Mouse (Mus musculus) erythroblast, adult 5-6 weeks (primary cell): Measurements from ENCODE around the gene Morn5. TPM values are rescaled to one million over a fixed set of nuclear protein-coding genes. Genes with fewer than 3 reads are reported as not detected.

Source experiments
- ATAC-seq: replicated peaks from 2 replicates; pipeline ENCODE4 v1.8.0; 2016; ENCODE audit warnings: moderate number of reproducible peaks, mild to moderate bottlenecking, moderate TSS enrichment, inconsistent platforms; ENCODE audit not compliant: poor library complexity, low FRiP score, severe bottlenecking
- total RNA-seq, 2 experiments: library from RNA; stranded (forward) in 1 of 2; stranded (reverse) in 1 of 2; fragments of 150-400 nt in 1 of 2; fragments of 200-764, 138-1000 nt in 1 of 2; gene quantifications; 2 replicates each; pipeline versions ENCODE4 v1.2.3 to v1.2.4; 2015 to 2017; ENCODE audit warnings: low replicate concordance in 2 of 2

Morn5 gene
- total RNA-seq, 2 experiments from 2014 or later: not detected

DNA sequence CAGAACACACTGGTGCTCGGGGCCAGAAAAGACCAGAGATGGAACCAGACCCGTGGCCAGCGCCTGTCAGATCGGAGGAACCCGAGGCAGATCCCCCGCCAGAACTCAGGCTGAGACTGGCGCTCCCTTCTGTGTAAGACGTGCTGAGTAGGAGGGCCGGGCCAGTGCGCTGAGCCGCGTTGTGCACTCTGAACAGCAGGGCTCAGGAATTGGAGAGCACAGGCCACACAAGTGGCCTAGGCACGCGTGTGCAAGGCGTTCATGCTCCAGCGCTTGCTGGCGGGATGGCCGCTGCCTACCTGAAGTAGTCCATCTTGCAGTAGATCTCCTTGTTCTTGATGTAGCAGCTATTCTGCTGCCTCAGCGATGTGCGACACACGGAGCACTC, 53.3 kb downstream of the Morn5 start:
- ATAC-seq: no peak

DNA sequence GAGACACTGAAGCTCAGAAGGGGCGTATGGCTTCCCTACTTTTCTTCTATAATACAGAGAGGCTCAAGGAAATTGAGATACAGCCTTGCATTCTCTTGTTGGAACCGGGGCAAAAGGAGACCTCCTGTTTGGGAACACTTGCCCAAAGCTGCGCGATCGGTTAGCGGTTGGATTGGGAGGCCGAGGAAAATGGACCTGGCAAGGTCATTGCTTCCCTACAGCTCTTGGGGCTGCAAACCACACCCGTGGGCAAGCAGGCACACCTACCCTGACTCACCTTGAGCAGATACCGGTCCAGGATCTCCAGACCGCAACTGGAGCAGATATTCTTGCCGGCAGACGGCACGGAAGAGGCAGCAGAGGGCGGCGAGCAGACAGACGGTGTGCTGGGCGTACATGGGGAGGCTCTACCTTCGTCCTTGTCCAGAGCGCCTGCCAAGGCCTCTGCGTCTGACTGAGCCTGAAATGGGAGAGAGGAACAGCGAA, 53.9 kb downstream of the Morn5 start:
- ATAC-seq: no peak

DNA sequence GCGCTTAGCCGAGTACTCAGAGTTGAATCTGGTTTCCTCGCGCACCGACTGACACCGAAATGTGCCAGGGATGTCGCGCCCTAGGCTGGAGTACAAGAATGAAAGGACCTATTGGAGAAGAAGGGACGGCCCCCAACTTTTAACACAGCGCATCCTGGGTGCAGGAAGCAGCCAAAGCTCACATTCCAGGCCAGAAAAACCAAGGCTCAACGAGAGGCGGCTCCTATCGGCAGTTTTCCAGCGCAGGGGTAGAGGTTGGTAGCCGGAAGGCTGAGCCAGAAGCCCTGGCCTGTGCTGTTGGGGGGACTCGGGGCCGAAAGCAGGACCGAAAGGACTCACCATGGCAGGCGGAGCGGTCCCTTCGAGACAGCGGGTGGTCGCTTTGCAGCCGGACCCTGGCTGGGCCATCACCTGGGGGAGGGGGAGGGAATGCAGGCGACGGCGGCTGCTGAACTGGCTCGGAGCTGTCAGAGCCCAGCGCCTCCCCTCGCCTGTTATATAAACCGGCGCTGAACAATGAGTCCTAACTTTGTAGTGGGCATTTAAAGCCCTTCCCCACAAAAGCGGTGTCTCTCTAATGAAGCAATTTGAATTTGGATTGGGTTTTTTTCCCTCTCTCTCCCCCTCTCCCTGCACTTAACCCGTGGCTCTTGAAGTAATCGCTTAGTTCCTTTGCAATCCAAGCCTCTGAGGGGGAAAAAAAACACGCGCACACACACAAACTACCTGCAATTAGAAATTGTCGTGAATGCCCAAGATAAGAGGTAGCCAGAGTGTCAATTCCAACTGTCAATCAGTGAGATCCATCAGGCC, 54.5 kb downstream of the Morn5 start:
- no peak for ATAC-seq

DNA sequence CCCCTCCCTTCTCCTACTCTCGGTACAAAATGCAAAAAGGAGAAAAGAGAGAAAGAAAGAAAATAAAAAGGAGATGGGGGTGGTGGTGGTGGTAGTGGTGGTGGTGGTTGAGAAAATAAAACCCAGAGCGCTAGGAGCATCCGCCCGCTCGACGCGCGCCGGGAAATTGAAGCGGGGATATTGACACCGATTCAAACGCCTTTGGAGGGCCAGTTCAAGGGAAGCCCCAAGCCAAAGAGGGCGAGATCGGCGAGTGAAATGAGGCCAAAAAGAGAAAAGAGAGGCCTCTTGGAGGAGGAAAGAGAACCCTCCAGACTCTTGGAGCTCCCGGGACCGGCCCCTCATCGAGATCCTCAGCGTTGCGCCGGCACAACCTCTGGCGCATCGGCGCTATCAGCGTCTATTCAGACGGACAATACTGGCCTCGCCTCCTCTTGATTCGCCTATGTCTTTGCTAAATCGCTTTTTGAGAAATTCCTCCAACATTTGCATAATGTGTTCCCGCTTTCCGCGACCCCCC, 55.2 kb downstream of the Morn5 start:
- no peak for ATAC-seq

DNA sequence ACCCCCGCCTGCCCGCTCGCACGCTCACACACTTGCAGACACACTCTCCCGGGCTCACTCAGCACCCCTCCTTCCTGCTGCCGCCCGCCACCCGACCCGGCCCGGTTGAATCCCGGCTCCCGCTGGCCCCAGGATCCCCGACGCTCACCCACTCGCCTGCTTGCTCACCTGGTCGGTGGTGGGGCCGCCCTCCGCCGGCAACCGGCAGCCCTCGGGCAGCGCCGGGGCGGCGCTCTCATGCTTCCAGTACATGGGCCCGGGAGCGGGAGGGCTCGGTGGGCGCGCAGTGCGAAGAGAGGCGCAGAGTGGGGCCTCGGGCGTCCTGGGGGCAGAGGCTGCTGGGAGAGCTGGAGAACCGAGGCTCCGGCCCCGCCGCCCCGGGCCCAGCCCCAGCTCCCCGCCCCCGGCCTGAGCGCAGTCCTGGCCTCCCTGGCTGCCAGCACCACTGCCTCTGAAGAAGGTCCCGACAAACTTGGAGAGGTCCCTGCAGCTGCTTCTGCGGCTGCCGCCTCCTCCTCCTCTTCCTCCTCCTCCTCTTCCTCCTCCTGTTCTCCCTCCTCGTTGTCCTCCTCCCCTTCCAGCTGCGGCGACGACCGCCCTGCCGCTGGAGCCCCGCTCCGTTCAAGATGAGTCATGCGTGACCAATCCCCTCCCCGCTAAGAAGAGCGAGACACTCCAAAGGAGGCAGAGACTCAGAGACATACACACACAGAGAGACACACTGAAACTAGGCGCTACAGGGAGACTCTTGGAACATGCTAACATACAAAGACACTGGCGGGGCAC, 55.9 kb downstream of the Morn5 start, which contains the start of gene Lhx6:
Lhx6 (minus strand) TSS at position 453 of the 786 bp plus-strand sequence.
- ATAC-seq: no peak

DNA sequence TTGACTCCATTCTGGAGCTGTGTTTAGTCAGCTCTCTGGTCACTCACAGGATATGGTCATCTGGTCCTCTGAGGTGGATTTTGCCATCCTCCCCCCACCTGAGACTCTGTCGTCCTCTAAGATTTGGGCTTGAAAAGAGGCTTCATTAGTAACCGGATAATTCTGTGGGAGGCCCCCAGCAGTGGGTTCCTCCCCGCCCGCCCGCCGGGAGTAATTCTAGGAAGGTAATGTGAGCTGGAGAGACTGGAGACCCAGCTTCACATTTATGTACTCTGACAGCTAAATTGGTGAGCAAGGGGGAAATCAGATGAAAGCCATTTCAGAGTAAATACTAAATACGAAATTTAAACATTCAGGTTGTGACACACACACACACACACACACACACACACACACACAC, 59.4 kb downstream of the Morn5 start:
- ATAC-seq: no peak

DNA sequence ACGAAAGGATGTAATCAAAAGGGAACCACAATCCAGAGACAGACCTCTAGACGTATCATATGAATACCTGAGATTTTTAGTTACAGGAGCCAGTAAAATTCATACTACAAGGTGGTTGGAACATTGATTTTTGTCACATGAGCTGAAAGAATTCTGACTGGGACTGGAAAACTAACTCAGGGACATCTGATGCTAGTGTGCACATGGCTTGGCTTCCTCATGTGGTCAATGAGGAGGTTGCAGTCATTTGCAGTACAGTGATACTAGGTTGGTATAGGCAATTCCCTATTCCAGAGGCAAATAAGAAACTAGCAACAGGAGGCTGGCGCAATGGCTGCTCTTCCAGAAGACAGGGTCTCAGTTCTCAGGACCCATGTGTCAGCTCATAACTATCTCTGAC, 63.4 kb downstream of the Morn5 start:
- no peak for ATAC-seq

DNA sequence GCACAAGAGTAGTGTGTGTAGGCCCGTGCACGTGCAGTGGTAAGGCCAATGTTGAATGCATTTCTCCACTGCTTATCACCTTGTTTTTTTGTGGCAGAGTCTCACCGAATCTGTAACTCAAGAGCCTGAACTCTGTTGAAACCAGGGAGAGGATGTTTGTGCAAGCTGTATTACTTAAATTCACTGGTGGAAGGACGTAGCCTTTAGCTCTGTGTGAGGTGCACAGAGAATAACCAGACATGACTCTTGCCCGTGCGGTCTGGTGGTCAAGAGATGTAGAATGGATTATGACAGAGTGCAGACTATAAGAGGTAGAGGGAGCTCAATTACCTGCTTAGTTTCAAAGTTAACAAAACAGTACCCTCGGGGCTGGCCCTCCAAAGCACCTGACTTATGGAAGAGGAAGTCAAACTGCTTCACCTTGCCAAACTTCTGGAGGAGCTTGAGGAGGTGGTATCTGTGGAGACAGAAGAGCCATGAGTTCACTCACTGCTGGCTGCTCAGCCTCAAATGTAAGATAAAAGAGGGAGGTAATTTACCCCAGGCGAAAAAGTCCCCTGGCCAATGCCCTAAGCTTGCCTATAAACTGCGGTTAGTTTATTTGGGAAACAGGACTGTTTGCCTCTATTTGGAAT, 77.7 kb downstream of the Morn5 start:
- ATAC-seq: no peak

DNA sequence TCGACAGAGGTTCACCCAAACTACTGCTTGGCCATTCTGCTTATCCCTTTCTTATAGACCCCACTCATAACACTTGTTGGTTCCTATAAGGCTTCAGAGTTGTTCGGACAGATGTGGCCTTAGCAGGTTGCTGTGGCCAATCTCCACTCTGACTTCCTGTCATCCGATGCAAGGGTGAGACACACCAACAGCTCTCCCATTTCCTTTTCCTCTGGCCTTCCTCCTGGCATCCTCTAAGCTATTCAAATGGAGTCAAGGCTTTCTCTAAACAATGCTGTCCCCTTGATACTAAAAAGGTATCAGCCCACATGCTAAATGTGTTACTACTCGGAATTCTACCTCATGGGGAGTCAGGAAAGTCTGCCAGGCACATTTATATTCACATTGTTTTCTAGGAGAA, 78.7 kb downstream of the Morn5 start:
- ATAC-seq: no peak

DNA sequence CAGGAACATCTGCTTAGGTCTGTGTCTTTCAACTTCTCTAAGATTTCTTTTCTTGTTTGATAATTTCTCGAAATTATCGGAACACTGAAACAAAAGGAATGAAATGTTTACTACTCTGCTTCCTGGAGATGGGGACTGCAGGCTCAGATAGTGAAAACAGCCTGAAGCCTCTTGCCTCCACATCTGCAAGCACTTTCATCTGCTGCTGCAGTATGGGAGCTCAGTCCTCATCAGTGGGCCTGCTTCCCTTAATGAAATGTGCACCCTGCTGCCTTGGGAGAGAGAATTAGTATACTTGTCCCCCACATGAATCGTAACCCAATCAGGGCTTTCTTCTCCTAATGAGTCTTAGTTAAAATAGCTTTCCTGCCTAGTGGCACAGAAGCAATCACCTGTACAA, 79.8 kb downstream of the Morn5 start:
- ATAC-seq: no peak

Other genes starting within 250 kb of the Morn5 start
- not detected in 2 replicates for gene Ttll11, start 69.5 kb upstream of the Morn5 start, total RNA-seq (2015; ENCODE audit: low replicate concordance)
- not detected in 2 replicates for gene Ttll11, start 69.5 kb upstream of the Morn5 start, total RNA-seq (2017; ENCODE audit: low replicate concordance)
- 16.9 and 28.4 TPM in 2 replicates for gene Ndufa8, start 52 bp upstream of the Morn5 start, total RNA-seq (2015; ENCODE audit: low replicate concordance)
- gene Ndufa8, start 52 bp upstream of the Morn5 start, total RNA-seq (2017; ENCODE audit: low replicate concordance): 6.5 and 9.3 TPM in 2 replicates
- gene Lhx6, start 56.0 kb downstream of the Morn5 start, total RNA-seq (2015; ENCODE audit: low replicate concordance): not detected in 2 replicates
- gene Lhx6, start 56.0 kb downstream of the Morn5 start, total RNA-seq (2017; ENCODE audit: low replicate concordance): not detected in 2 replicates
- gene Mrrf, start 86.9 kb downstream of the Morn5 start, total RNA-seq (2015; ENCODE audit: low replicate concordance): 3.3 and 6.7 TPM in 2 replicates
- gene Mrrf, start 86.9 kb downstream of the Morn5 start, total RNA-seq (2017; ENCODE audit: low replicate concordance): 6.9 and 11.8 TPM in 2 replicates
- 13.1 and 18.2 TPM in 2 replicates for gene Rbm18, start 87.3 kb downstream of the Morn5 start, total RNA-seq (2015; ENCODE audit: low replicate concordance)
- 19.0 and 20.5 TPM in 2 replicates for gene Rbm18, start 87.3 kb downstream of the Morn5 start, total RNA-seq (2017; ENCODE audit: low replicate concordance)
- 15.0 and 19.6 TPM in 2 replicates for gene Ptgs1, start 181.0 kb downstream of the Morn5 start, total RNA-seq (2015; ENCODE audit: low replicate concordance)
- 12.1 and 13.6 TPM in 2 replicates for gene Ptgs1, start 181.0 kb downstream of the Morn5 start, total RNA-seq (2017; ENCODE audit: low replicate concordance)